Mouse (Mus musculus) retina, adult 2 months (tissue): ENCODE data around the gene Mmp20.
A peak's percentile ranks its signal among the peaks of the same experiment; 100 is the strongest.

Experiments used
- DNase-seq: peaks from one replicate; pipeline ENCODE4 v3.0.0-alpha.2; 2012; ENCODE audit warnings: low read depth, low spot score

Gene Mmp20

DNA sequence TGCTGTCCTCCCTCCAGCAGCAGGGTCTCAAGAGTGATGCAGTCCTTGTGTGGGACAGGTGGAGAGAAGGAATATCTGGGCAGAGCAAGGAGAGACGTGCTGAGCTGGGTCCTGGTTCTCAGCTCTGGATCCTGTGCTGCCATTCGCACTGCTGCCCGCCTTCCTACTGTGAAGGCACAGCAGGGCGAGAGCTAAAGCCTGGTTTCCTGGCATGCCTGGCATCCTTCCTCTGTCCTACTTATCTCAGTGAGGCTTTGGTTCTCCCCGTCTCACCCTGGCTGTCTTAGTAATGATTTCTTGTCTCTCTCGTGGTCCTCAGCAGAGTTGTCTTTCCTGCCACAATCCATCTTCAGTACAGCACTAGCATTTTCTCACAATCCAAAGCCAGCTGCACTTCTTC lies 61.8 kb downstream of the Mmp20 start:
- no peak for DNase-seq

DNA sequence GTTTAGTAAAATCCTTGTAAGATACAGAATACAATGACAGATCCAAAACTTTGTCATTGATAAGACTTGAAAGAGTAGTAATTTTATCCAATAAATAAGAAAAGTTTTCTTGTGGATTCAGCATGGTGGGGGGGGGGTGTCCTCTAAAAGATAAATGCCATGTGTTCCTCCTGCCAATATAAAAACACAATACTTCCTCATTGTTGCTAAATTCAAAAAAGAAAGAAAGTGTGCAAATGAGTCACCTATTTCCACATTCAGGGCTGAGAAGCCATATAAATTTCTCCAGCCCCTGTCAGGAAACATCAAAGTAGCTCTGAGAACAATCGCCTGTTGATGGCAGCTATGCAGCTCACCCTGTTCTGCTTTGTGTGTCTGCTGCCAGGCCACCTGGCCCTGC lies 63.8 kb downstream of the Mmp20 start, which contains the start of gene Mmp7:
Gene Mmp7 (plus strand): TSS at position 301 of the 400 bp plus-strand sequence.
- DNase-seq = no peak

DNA sequence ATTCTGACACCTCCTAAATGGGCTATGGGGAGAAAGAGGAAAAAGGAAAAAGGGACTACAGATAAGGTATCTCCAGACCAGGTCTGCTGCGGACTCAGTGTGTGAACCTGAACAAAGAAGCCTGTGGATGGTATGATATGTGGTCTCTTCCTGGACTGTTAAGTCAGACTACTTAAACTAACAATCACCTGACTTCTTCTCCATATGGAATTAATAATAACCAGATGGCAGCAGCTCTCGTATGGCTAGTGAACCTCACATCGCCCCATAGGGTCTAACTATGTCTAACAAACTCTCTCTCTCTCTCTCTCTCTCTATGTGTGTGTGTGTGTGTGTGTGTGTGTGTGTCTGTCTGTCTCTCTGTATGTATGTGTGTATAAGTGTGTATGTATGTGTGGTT lies 65.9 kb downstream of the Mmp20 start:
- no peak for DNase-seq

DNA sequence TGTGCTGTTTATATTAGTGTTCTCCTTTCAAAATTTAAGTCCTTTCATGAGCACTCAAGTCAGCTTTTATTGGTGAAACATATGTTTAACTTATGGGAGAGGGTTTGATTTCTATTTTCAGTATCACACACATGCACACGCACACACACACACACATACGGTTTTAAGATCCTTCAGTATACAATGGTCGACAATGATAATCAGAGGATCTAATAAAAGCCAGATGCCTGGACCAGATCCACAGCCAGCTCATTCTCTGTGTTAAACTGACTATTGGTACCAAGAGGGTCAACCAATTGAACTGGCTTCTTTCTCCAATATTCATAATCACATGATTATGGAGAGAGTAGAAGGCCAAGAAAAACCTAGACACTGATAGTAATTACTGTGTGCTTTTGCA lies 67.6 kb downstream of the Mmp20 start:
- no peak for DNase-seq

DNA sequence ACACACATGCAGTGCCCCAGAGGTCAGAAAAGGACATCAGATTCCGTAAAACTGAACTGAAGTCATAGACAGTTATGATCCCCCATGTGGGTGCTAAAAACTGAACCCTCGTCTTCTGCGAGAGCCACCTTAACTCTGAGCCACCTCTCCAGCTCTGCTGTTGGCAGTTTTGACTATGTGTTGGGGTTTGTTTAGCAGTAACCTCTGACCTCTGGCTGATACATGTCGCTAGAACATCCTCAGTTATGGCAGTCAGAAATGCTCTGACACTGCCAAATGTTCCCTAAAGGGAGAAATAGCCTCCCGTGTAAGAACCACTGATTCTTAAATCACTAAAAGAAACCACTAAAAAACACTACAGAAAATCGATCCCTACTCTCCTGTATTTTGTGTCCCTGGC lies 80.7 kb downstream of the Mmp20 start:
- no peak for DNase-seq

DNA sequence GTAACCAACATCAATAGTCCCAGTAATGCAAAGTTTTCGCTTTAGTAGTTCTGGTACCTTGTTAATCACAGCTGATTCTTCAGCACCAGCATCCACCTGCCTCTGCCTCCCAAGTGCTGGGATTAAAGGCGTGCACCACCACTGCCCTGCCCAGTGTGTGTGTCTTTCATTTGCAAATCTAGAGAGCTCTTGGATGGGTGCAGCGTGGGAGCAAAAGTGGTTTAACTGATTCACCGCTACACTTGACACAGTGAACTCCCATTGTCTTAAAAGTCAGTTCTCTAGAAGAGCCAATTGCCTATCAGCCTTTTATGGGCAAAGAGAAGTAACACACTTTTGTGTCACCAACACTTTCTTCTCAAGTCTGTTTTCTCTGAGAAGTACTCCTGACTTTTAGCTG lies 83.2 kb downstream of the Mmp20 start:
- no peak for DNase-seq

DNA sequence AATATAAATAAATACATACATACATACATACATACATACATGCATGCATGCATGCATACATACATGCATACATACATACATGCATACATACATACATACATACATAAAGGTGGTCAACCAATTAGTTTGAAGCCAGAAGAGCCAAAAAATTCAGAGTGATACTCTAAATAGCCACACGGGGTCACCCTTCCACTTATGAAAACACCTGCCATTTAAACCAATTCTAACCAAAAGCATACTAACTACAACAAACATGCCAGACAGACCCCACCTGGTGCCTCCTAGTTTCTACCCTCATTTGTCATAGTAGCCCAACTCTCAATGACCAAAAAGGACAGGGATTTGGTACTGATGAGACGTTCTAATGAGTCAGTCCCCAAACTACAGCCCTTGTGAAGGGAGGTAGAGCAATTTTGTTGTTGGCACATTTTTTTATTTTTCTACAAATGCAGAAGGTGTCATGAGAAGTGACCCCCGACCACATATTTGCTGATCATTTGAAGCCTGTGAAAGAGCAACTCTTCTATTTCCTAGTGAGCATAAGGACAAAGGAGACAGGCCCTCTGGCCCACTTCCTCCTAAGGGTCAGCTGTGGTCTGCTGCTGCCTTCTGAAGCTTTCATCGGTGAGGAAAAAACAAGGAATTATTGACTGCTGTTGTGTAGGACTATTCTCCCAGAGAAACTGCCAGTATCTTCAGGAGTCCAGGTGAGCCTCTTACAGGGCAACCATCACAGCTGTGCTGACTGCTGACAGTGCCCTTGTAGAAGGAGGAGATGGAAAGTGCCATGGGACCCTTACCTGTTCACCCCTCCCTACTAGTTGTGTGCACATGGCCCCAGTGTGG lies 86.3 kb downstream of the Mmp20 start:
- peak; percentile 15 for DNase-seq

DNA sequence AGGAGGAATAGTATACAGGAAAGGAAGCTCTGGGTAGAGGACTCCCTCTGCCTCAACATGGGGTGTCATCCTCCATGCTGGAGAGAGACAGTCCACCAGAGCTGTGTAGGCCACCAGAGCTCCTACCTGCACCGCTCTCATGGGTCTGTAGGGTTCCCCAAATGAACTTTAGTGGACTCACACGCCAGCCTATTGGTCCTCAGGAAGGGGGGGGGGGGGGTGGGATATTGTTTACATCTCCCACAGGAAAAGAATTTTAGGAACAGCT lies 86.8 kb downstream of the Mmp20 start:
- DNase-seq = no peak

DNA sequence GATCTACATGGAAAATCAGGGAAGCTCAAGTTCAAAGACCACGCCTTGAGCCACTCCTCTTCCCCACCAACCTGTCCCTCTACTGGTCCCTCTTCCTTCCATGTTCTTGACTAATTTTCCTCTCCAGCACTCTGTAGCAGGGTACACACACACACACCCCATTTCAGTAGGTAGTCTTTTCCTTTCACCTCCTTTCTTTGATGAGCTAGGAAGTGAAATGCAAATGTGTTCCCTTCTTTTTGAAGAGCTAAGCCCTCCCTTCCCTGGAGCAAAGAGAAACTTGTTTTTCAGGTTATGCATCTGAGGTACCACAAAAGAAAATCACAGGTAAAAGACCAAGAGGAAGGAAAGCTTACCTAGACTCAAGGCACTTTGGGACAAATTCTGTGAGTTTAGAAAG lies 93.5 kb downstream of the Mmp20 start:
- DNase-seq = no peak
